Mouse (Mus musculus) testis, postnatal 10 days (tissue): Measurements from ENCODE around the gene Ppara.

ENCODE experiments used
- DNase-seq: peaks from one replicate; pipeline ENCODE4 v3.0.0; 2021; ENCODE audit warnings: low spot score

Gene Ppara

DNA sequence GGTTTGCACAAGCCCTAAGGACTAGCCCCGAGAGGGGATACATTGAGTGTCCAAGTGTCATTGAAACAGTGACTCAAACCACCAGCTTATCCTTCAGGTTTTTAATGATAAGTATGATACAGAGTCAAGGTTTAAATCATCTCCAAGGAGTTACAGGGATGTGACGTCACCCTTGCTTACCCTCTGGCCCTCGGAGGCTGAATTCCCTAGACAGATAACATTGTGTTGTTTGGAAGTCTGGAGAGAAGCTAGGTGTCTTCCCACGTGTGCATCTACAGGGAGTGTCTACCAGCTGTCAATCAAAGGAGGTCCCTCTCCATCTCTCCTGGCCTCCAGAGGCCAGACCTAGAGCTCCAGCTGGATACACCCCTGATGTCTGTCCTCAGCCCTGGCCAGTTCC, 72.1 kb downstream of the Ppara start:
- DNase-seq, result no peak

DNA sequence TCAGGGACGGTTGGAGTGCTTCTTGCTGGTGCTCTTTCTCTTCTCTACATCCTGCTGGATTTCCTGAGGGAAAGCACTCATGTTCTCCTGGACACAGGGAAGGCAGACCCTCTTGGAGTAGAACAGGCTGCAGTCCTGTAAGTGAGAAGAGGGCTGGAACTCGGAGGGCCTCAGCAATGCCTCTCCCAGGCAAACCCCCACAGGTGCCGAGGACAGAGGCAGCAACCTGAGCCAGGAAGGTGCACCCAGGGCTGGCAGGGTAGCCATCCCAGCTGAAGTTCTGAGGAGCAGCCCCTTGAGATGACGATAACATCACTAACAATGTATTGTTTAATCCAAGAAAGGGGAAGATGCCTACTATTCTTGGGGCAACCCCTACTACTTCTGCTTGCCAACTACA, 72.6 kb downstream of the Ppara start:
- DNase-seq, result no peak

DNA sequence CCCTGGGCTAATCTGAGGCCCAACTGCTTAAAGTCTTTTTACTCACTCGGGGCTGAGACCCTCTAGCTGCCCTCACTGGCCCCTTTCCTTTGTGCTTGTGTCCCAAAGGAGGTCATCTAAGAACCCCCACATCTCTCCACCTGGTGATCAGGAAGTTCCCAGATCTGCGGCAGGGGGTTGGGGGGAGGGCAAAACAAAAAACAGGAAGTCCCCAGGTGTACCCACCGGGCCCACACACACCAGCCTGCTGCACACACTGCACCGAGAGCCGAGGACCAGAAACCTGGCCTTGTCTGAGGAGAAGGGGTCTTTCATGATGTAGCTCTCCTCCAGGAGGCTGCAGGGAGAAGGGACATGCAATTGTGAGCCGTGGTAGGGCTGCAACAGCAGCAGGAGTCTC, 73.2 kb downstream of the Ppara start:
- no peak for DNase-seq

DNA sequence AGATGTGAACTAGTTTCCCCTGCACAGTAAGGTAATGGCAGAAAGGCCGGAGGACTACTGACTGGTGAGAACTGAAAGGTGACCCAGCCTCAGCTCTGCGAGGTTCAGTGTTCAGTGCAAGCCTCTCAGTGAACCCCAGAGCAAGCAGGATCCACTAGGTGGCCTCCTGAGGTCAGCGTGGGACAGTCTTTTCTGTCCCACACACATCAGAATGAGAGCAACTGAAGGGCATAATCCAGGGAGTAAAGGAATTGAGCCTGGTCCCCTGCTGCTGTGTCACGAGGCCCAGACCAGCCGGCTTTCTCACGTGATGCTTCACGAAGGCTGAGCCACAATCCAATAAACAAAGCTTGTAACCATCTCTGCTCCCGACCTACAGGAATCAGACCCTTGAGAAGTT, 73.7 kb downstream of the Ppara start:
- DNase-seq, result no peak

DNA sequence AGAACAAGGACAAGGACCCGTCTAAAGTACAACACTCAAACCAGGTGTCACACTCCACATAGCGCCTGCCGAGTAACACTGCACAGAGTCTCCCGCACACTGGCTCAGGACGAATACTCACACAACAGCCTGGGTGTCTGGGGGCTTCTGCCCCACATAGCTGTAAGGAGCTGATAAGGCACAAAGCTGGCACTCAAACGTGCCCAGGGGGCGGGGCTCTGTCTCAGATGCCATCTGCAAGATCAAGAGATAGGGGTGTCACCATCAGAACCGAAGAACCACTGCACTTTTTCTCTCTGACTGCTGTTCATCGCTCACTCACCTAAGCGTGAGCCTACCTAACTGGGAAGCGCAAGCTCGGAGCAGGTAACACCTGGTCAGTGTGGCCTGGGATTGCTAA, 74.3 kb downstream of the Ppara start:
- no peak for DNase-seq

DNA sequence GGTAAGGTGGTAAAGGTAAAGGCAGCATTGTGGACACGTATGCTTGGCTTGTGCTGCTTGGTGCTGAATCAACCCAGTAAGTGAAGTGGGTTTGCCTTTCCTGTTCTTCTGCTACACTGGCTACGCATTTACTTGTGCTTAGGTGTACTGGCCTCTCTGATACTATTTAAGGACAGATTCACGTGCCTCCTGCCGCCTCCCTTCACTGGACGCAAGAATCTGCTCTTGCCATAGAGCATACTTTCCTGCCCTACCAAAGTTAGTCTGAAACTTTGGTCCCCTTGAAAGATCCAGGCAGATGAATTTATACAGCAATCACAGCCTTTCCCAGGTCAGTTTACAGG, 75.7 kb downstream of the Ppara start:
- no peak for DNase-seq

DNA sequence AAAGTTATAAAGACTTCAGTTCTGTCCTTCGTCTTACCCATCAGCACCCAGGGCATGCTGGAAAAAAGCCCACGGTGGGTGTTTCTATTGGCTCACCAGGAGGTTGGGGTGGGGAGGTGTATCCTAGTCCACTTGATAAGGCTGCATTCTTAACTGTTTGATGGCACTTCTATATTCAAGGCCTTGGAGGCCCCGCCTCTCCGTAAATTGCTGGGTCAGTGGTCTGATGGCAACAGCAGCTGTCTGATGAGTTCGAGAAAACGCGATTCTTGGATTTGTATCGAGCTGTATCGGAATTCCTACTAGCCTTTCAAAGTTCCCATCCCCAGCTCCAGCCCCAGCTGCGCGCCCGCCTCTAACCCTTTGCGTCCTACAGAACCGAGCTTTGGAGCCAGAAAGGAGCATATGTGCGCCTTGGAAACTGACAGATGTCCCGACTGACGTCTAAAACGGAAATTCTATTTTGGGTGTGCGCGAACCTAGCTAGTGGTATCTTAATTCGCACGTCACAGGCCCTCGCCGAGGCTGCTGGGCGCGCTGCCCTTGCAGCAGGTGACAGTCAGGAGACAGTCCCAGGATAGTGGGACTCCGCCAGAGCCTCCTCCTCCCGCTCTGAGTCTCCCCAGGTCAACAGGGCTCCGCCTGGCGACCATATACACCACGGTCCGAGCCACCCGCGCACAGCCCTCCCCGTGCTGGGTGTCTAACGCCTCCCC, 76.2 kb downstream of the Ppara start:
- DNase-seq, result peak; percentile 68

DNA sequence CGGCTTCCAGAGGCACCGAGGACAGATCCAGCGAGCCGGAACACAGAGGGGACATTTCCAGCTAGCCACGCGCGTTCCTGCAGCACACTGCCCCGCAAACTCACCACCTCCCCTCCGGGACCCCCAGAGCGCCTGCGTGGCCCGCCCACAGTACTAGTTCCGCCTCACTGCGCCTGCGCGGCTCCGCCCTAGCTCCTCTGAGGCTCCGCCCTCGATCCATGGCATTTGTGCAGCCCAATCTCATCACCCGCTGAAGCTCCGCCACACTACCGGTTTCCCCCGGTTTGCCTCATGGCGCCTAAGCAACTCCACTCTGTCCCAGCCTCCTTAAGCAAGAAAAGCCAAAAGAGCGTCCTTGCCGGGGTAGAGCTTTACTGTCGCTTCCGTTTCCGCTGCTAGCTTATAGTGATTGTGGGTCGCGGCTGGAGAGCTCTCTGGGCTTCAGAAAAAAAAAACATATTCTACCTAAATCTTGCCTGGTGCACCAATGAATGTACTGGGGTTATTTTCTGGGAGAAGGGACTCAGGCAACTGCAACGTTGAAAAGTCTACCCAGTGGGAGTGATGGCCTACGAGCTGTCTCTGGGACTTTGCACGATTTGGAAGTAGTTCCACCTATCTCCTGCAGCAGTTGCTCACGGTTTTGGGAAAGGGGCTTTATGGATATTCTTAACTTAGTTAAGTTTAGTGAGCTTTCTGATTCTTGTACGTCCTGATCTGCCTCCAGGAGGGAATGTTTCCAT, 76.9 kb downstream of the Ppara start, which contains the start of gene Cdpf1:
Cdpf1 (minus strand) TSS at position 163 of the 743 bp plus-strand sequence.
- DNase-seq, result peak; percentile 99

DNA sequence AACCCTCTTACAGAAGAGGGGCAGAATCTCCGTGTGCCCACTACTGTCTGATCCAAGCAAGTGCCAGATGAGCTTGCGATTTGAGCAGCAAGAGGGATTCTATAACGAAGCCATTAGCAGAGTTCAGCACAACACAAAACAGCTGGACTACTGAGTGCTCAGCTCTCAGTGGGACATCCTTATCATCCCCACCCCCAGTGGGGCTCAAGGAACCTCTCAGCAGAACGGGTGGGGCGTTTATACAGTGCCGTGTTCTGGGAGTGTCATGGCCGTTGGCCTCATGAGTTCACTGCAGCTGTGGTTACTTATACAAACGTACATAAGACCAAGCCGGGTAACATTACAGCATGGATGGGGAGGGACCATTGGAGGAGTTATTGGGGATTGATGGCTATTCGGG, 78.6 kb downstream of the Ppara start:
- DNase-seq, result no peak

DNA sequence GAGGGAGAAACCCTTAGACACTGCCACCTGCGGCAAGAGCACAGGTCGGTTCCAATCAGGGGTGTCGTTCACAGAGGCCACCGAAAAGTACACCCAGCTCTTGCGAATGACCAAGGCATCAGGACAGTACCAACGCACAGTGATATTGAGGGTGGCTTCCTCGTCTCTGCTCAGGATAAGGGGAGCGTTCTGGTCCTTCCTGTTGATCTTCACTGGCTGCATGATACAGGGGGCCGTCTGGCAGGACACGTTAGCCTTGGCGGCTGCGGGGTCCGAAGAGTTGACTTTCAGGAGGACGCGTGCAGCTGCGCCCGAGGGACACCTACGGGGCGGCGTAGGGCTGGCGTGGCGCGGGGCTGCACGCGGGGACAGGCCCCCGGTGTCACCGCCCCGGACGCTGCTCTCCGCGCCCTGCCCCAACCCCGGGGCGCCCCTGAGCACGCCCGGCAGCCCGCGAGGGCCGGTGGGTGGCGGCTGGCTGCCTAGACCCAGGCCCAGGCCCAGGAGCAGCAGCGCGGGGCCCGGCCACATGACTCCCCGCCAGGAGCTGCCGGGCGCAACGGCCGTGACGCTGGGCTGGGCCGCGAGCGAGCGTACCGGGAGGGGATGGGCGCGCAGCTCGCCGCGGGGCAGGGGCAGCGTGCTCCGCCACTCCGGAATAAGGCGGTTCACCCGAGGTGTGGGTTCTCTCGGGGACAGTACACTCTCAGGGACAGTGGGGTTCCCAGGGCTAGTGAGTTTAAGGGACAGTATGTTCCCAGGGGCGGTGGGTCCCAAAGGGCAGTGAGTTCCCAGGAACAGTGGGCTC, 86.6 kb downstream of the Ppara start, which contains the start of gene Pkdrej:
Pkdrej (minus strand) TSS at position 532 of the 808 bp plus-strand sequence.
- peak; percentile 68 for DNase-seq

DNA sequence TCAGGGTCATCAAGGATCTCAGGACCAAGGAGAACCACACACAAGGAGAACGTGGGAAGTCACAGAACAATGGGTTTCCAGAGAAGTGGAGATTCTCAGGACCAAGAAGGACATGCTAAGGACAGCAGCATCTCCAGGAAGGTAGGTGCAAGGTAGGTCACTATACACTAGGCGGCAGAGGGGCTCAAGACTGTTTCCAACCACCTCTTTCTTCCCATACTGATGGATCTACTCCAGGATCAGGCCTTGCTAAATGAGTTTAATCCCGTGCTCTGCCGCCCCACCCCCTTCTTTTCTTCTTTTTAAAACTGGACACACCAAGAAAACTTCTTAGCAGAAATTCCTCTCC, 87.2 kb downstream of the Ppara start:
- DNase-seq, result no peak

DNA sequence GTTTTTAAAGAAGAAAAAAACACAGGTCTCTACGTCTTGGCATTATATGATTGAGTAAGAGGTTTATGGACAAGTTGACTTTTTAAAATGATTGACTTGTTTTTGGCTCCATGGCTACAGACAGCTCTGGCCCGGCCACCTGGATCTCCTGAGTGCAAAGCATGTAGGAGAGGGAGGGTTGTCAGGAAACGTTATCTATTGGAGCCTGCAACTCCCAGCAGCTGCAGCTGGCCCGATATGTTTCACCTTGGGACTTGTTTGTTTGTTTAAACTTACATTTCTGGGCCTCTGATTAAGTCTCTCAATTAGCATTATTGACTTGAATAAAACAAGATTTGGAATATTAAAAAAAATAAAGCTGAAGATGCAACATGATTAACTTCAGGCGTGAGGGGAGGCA, 91.9 kb downstream of the Ppara start:
- no peak for DNase-seq

DNA sequence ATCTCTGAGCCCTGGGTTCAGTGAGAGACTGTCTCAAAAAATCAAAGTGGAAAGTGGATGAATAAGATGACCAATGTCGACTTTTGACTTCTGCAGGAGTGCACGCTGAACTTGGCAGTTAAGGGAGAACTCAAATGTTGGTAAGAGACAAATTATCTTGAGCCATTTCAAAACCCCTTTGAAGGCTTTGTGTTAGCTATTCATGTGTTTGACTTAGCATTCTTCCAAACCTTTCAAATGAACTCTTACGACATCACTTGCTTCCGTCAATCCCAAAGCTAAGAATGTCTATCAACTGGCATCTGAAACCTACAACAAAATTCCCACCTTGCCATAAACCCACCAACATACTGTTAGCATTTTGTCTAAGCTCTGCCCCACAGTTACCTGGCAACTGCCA, 93.3 kb downstream of the Ppara start:
- DNase-seq, result no peak

DNA sequence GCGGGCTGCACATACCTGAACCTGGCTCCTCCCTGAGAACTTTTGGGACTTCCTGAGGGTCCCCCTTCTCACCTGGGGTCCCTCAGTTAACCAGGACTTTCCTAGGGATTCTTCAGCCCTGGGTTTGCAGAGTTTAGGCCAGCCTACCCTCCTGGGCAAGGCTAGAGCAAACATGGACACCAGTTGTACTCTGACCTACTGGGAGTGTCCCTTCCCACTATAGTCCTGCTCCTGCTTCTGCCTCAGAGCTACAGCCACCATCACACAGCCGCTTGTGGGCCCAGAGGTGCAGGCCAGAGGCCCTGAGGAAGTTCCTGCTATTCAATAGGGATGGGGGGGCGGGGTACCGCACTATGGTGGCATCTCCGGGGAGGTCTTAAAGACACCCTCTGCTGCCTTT, 94.7 kb downstream of the Ppara start:
- DNase-seq, result no peak

DNA sequence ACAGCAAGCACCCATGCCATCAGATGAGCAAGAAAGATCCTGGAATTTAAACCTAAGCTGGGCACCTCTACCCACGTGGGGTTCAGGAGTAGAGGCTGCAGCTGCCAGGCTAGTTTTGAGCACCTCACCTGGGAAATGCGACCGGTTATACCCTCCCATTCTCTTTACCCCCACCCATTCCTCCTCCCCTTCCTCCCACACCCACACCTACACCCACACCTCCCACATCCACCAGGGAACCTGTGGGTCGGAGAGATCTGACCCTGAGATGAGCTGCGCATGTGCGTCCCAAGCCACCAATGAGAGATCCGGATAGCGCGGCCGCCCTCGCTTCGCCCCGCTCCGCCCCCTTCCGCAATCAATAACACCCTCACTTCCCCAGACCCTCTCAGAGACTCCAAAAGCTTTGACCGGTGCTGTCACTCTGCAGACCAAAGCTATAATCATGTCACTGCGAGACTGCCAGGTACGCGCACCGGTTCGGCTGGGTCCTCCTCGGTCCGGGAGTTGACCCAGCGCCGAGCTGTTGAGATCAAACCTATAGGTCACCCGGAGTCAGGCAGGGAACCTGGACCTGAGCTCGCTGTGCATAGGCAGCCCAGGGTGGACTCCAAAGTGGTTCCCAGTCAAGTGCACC, 97.3 kb downstream of the Ppara start, which contains the start of gene Ttc38:
Ttc38 (plus strand) TSS at position 353 of the 637 bp plus-strand sequence.
- peak; percentile 85 for DNase-seq

DNA sequence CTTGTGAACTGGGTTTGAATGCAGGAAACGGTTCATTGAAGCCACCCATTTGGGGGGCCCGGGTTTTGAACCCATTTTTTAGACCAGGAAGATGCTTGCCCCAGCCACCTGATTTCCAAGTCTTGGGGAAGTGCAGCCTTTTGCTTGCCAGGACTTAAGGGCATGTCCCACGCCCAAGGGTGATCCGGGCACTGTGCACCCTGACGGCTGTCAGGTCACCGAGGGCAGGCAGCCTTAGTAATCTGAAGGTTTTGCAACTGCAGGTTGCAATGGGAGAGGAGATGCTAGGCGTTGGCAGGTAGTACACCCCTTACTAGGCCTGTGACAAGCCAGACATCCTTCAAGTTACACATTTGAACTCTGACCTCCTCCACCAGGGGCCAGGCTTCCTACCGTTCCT, 97.8 kb downstream of the Ppara start:
- DNase-seq, result no peak

DNA sequence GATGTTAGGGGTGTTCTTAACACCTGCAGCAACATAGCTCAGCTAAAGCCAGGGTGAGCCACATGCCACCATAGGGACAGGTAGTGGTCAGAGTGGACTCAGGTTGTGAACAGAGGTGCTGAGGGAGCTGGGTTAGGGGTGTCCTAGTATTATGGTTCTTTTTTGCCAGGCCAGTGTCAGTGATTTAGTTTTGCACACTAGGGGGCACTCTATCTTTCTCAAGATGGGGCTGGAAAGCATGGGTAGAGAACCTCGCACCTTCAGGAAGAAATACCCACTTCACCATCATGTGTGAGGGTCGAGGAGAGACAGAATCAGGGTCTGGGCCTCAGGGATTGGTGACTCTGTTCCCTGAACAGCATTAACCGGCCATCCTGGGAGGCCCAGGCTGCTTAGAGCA, 100.6 kb downstream of the Ppara start:
- no peak for DNase-seq

DNA sequence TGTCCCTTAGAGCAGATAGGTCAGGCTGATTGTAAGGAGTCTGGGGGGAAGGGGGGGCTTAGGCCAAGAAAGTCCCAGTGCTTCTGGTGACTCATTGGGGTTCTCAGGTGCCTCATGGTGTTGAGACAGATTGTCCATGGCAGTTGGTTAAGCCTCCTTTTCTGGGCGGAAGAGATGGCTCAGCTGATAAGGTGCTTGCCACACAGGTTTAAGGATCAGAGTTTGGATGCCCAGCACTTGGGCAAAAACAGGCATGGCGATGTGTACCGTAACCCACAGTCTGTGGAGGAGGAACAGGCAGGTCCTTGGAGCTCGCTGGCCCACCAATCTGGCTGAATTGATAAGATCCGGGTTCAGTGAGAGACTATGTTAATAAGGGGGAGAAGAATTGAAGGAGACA, 102.1 kb downstream of the Ppara start:
- DNase-seq, result no peak

DNA sequence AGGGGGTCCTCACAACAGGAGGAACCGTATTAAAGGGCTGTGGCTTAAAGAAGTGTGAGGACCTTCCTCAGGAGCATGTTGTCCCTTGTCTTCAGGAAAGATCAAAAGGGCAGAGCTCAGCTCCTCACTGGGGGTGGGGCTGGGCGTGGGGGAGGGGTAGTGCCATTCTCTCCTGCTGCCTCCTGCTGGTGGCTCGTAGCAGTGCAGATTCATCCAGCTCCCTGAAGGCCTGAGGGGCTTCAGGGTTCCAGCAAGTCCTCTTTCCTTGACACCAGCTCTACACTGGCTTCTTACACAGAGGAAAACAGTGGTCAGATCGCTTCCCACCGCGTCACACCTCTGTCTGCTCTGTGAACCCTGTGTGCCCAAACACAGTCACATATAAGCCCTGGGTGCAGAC, 106.2 kb downstream of the Ppara start:
- DNase-seq, result peak; percentile 70

DNA sequence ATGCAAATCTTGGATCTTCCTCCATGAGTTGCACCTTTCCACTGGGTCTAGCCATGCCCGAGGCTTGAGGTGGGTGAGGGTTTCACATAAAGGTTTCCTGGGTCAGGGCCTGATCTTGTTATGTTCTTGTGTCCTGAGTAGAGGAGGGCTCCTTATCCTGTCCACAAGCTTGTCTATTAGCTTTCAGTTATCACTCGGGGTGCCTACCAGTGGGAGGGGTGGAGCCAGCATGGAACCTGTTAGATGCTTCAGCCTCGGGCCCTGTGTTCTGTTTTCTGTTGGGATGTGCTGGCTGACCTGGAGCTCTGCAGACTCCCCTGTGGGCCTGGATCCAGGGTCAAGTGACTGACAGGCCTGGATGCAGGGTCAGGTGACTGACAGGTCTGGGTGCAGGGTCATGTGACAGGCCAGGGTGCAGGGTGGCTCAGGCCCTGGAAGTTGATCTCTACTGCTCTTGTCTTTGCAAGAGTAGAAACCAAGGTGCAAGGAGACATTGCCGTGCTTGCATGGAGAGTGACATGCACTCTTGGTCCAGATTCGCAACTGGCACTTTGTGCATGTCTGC, 107.1 kb downstream of the Ppara start:
- DNase-seq, result no peak

DNA sequence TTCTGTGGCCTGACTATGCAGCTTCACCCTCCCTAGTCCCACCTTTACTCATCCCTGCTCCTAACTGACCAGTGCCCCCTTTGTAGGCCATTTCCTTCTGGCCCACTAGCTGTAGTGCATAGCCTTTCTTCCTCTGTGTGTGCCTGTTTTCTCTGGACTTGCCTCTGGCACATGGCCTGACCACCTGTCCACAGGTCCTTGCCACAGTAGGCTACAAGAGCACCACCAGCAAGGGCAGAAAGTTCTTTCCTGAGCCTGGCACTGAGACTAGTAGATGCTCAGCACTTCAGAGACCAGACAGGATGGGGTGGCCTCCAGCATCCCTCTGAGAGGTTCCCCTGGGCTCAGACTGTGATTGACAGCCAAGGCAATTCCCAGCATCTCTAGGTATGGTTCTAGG, 110.3 kb downstream of the Ppara start:
- no peak for DNase-seq
